Mouse (Mus musculus) kidney, adult 11 months (tissue): ENCODE measurements at regions not wholly inside any gene's neighbourhood (a gene's known extent, or its start where the extent isn't known, plus 50 kb on each side); places are given as distances from the start of the nearest gene placed in this dataset.
"Not testable (repeated sequence)": the region's sequence is repeated elsewhere in the genome, so short reads cannot be mapped to it uniquely, and the experiment has no call there.

Experiments
- DNase-seq: peaks from one replicate; pipeline ENCODE4 v3.0.0; 2022

DNA sequence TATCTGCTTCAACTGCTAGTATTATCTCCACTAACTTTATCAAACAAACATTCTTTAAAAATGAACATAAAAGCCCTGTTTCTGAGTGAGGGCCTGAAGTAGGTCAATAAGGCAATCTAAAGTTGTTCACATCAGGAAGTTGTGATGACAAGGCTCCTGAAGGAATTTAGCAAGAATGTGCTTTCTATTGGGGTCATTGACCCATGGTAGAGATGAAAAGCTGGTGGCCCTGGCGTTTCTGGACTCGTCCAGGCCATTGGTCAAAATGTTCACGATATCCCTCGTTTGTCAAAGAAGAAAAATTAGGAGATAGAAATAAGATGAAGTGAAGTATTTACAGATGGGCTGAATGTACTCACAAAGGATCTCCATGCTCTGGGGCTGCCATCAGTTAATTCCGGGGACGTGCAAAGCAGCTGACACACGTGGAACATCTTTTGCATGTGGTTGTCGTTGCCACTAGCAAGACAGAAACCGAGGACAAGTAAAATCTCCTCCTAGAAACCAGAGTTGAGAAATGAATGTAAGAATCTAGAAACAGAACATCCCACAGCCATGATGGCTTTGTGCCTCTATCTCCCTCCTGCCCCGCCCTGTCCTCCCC is 134.1 kb downstream of the Snx18 start:
- DNase-seq, result no peak

GRCm38 (mm10) chr13:113482911-113483310 is 135.5 kb downstream of the Snx18 start:
- DNase-seq, result no peak

GRCm38 (mm10) chr13:113477901-113478510 is 140.4 kb downstream of the Snx18 start:
- DNase-seq, result no peak

DNA sequence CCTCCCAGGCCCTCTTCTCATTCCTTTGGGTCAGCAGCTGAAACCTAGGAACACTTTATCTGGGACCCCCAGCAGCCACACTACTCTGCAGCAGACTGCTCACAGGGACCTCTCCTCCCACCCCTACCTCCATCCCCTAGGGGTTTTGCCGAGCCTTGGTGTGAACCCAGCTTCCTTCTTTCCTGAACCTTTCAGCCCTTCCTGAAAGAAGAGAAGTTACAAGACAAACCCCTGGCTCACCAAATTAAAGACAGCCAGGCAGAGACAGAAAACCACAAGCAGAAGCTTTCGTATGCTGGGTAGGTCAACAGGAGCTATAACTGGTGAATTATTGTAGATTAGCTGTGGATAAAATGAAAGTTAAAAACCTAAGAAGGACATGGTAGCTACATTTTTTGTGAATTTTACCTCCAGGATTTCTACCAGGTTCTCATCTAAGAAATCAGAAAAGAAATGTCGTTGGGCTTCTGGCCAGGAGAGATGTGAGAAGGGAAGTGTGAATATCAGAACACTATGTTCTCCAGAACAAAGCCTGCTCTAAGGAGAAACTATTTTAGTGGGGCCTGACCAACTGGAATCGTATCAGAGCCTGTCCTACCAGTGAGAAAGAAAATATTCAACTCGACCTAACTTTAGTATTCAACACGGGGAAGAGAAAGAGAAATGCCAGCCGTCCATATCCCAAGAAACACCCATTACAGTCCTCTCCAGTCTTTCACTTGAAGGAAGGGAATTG is 147.4 kb downstream of the Snx18 start:
- DNase-seq, result no peak

DNA sequence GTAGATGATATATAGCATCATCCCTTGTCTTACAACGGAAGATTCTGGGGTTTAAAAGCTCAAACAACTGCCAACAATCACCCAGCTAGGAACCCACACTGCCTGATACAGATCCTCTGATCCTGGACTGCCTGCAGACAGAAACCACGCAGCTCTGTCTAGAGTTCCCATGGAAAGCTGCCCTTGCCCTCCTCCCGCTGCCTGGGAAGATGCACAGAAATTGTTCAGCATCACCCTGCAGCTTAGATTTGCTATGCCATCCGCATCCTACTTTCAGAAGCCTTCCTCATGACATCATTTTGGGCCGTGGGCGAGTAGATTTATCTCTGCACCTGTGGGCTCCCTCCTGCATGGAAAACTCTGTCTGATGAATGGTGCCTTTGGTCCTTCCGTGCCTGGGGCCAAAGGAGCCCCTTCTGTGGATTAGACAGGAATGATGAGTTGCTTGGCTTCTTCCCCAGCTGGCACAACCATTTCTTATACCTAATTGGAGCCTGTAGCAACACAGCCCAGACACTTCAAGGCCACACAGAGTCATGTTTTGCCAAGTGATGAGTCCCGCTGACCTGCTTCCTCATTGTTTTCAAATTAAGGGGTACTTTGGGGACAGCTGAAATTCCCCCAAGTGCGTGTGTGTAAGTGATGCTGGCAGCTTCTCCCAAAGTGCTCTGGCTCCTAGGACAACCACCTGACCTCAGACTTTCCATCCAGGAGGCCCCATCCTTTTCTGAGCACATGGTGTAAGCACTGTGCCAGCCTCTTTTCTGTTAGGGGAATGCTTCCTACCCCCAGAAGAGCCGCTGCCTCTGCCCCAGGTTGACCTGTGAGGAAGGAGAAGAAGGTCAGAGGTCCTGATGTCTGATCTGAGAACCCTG is 153.9 kb downstream of the Snx18 start:
- DNase-seq, result no peak

DNA sequence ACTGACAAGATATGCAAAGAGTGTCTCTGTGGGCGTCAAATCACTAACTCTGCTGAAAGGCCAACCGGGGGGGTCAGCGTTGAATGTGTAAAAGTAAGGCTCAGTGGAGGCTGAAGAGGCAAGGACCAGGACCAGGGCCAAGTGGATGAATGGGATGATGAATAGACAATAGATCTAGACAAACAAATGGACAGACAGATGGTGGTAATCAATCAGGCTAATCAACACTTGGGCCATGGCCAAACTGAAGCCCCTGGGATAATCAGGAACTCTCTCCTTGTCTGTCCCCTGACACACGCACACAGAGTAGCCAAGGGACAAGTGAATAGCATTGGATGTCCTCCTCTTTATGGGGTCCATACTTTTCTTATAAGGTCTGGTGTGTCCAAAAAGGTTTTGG is 154.9 kb downstream of the Snx18 start:
- no peak for DNase-seq

- DNase-seq, result no peak
Observed at GRCm38 (mm10) chr13:113454490-113455295, 161.7 kb downstream of the BC067074 start.

DNA sequence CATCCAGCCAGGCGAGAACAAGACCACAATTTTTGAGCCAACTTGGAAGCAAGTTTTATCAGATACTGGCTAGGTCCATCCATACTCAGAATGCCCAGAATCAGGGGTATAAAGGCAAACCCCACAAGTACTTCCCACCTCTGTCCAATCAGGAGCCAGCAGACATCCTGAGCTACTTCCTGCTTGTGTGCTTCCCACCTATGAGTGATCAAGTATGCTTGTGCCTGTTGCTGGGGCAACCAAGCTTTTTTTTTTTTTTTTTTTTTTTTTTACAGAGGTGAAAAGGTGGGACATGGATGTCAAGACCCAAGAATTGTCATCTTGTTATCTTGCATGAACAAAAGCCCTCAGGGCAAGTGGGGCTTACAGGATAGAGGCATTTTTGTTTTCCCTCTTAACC is 155.4 kb downstream of the BC067074 start:
- DNase-seq, result no peak

DNA sequence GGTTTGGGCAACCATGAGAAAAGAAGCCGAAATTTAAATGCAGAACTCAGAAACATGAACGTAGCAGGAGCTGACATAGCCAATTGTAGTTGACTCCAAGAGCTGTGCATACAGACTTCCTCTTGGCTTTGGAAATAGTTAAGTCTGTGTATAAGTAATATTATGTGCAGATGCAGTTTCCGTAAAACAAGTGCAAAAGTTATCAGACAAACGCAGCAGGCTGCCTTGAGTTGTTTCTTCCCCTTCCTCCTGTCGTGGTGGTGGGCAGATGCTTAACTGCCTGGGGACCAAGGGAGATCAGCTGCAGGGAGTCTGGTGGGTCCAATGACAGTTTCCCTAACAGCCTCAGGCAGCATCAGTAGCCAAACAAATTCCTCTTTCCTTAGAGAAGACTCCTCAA is 153.3 kb downstream of the BC067074 start:
- no peak for DNase-seq

GRCm38 (mm10) chr13:113444481-113444880 is 151.5 kb downstream of the BC067074 start:
- DNase-seq, result not testable (repeated sequence)

GRCm38 (mm10) chr13:113443078-113443477 is 150.1 kb downstream of the BC067074 start:
- no peak for DNase-seq

DNA sequence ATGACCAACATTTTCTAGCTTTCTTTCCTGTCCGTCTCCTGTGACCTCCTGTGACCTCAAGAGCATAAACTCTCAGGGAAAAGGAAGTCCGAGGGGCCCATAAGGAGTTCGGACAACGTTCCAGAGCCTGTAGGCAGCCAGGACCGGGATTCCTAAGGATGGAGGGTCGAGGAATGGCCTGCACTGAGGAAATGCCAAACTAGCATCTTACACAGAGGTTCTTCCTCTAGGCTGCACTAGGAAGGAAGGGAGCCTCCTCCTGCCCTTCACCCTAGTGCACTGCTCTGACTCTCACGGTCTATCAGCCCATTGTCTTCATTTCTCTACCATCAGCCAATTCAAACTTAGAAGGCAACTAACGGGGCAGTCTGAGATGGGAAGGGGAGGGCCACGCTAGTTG is 149.2 kb downstream of the BC067074 start:
- no peak for DNase-seq

DNA sequence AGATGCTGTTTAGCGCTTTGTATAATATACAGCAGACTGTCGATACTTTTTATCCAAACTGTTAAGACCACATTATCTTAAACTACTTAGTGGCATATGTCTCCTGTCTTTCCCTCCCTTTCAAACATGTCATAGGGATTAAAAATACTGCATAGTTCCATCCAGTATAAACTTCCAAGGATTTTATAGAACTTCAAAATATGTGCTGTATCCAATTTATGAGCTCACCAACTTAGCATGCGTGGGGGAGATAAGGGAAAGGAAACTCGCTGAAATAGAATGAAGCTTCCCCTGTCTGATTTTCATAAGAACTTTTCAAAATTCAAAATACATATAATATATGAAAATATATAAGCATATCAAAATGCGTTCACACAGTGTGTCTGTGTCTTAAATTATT is 147.2 kb downstream of the BC067074 start:
- DNase-seq, result no peak

GRCm38 (mm10) chr13:113439516-113439915 is 146.6 kb downstream of the BC067074 start:
- DNase-seq, result no peak

DNA sequence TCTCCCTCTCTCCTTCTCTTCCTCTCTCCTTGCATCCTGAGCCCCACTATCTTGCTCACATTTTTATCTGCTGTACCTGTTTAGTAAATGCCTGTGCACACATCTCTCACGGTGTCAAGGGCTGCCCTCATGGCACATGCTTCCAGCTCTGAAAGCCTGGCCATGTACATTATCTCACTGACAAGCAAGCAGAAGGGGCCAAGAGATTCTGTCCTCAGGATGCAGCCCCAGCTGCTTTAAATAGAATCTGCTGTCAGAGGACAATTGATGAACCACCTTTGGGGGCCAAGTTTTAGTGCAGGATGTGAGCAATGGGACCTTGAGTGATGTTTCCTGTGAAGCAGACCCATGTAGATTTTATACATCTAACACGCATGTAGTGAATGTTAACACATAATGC is 145.9 kb downstream of the BC067074 start:
- no peak for DNase-seq

GRCm38 (mm10) chr13:113436288-113436687 is 143.3 kb downstream of the BC067074 start:
- no peak for DNase-seq

DNA sequence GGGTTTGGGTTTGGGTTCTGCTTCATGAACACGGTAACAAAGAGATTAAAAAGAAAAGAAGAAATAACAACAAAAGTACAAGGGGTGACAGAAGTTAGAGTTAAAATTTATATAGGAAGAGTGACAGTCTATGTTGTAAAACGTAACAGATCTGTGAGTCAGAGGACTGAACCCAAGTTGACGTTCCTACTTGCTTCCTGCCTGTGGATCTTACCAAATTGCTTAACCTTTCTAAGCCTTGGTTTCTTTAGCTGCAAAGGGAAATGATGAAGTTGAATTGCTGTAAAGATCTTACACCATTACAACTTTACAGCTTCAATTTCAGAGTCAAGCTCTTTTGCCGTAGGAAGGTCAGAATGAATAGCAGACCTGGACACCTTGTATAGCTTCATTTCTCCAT is 142.2 kb downstream of the BC067074 start:
- no peak for DNase-seq

- DNase-seq, result no peak
Observed at GRCm38 (mm10) chr13:113433456-113433855, 140.5 kb downstream of the BC067074 start.

GRCm38 (mm10) chr13:113429615-113430014 is 136.7 kb downstream of the BC067074 start:
- DNase-seq, result no peak
